Comparison of ENCODE assay signal across 12 mouse cellular contexts in the genomic region with DNA sequence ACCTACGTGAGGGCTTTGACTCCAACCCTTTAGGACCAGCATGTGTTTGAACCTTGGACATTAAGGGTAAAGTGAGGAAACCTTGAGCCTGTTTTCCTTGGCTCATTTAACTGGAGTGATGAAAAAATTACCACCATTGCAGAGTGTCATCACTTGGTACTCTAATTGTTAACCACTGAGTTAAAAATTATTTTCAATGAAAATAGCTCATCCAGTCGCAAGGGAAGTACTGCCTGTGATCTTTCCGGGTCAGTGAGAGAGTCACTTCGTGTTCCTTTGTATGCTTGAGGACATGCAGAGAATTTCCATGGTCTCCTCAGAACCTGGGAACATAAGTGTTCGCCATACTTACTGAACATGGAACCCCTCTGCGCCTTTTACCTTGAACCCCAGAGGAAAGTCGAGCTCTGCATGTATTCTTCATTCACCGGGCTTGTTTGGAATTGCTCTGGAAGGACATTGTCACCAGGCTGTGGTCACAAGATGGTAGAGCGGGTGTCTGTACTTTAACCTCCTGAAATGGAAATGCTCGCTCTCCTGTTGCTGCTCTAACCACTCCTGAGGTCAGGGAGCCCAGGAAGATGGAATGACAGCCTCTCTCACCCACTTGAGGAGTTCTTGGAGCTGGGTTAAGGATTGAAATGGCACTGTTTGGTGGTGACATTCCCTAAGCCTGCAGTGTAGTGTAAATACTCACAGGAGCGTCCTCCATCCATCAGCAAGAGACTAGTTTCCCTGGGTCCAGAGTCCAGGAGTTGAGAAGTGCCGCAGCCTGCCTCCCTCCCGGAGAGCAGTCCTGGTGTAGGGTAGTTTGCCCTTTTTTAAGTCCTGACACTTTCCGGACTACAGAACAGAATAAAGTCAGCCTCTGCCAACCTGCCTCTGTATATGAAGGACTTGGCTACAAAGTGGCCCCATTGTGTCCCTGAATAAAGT.
DNase-seq lines count a peak whose midpoint lies in the region; ATAC-seq and TF ChIP-seq lines count a peak whose summit lies in the region.
"Had no signal": no experiment of that assay in that cellular context is flagged by ENCODE, and none has a peak within 500 bp of the region (broad histone marks: within the 10 kb centered on the region; RNA-seq: fewer than 3 reads in every experiment).

No protein-coding gene starts in this region.

- peaks cover 71% of the 10 kb centered on the region for H3K4me1 ChIP-seq in heart, postnatal 0 days (ENCODE audit: control insufficient read depth, insufficient read depth)
- peaks cover 44% of the 10 kb centered on the region for H3K4me1 ChIP-seq in embryonic facial prominence, embryonic 15.5 days
- peaks cover 43% of the 10 kb centered on the region for H3K4me1 ChIP-seq in limb, embryonic 15.5 days

- whole genome bisulfite sequencing in heart, postnatal 0 days, result 66% methylated on average over 14 of the region's 14 CpGs
- 69% methylated on average over 14 of the region's 14 CpGs for WGBS in embryonic facial prominence, embryonic 15.5 days
- 76% methylated on average over 14 of the region's 14 CpGs for WGBS in limb, embryonic 15.5 days

- no peak for DNase-seq in heart, postnatal 0 days (ENCODE audit: low spot score)
- no peak for DNase-seq in heart, adult 8-10 months (ENCODE audit: low spot score)
- peak; percentile 93 for DNase-seq in kidney, adult 9 months
- no peak for DNase-seq in right cerebral cortex, postnatal 10 days (ENCODE audit: low spot score in 2 of 2)
- no peak for DNase-seq in frontal cortex, postnatal 36 days (ENCODE audit: low spot score in 2 of 2)
- DNase-seq: adrenal gland, postnatal 36 days; cerebellum, adult 9-11 months; right cerebral cortex, postnatal 25 days had no signal

- peak overlapping the region; percentile 31 for H3K4me2 ChIP-seq in heart, postnatal 0 days (ENCODE audit: low read depth, low read length)
- 0 out of 2 replicates have a peak overlapping the region, but pooled peaks have one; percentile 0 for H3K4me2 ChIP-seq in embryonic facial prominence, embryonic 15.5 days (replicated peaks)
- 0 out of 2 replicates have a peak overlapping the region, but pooled peaks have one; percentile 4 for H3K4me2 ChIP-seq in limb, embryonic 15.5 days
- H3K4me2 ChIP-seq: liver, embryonic 11.5 days; neural tube, embryonic 13.5 days had no signal

- H3K27me3 ChIP-seq in heart, postnatal 0 days (ENCODE audit: control insufficient read depth, insufficient read depth, low read length), result no peaks in the 10 kb centered on the region
- H3K27me3 ChIP-seq in embryonic facial prominence, embryonic 15.5 days, result no peaks in the 10 kb centered on the region
- no peaks in the 10 kb centered on the region for H3K27me3 ChIP-seq in limb, embryonic 15.5 days
- H3K27me3 ChIP-seq: neural tube, embryonic 13.5 days had no signal

- ATAC-seq in heart, postnatal 0 days (ENCODE audit: insufficient read depth, low read depth), result peak; percentile 31
- no peak for ATAC-seq in embryonic facial prominence, embryonic 15.5 days (ENCODE audit: insufficient number of reproducible peaks, low FRiP score, low TSS enrichment, low read depth)
- ATAC-seq in limb, embryonic 15.5 days (ENCODE audit: insufficient number of reproducible peaks, low FRiP score, low TSS enrichment, low read depth), result no peak

- H3K36me3 ChIP-seq in heart, postnatal 0 days (replicated peaks; ENCODE audit: control insufficient read depth, insufficient read depth, low read length), result no peaks in the 10 kb centered on the region
- no peaks in the 10 kb centered on the region for H3K36me3 ChIP-seq in embryonic facial prominence, embryonic 15.5 days
- no peaks in the 10 kb centered on the region for H3K36me3 ChIP-seq in limb, embryonic 15.5 days
- H3K36me3 ChIP-seq: neural tube, embryonic 13.5 days had no signal

- no peak for TF ChIP-seq CTCF in heart, postnatal 0 days (IDR thresholded peaks at IDR 0.05; ENCODE audit: low read depth)

- no peak overlapping the region for H3K4me3 ChIP-seq in heart, postnatal 0 days (ENCODE audit: low read depth, low read length)
- no peak overlapping the region for H3K4me3 ChIP-seq in embryonic facial prominence, embryonic 15.5 days (replicated peaks)
- no peak overlapping the region for H3K4me3 ChIP-seq in limb, embryonic 15.5 days
- H3K4me3 ChIP-seq: neural tube, embryonic 13.5 days had no signal

- no peak overlapping the region for H3K9ac ChIP-seq in heart, postnatal 0 days (replicated peaks; ENCODE audit: low read depth, low read length)
- no peak overlapping the region for H3K9ac ChIP-seq in embryonic facial prominence, embryonic 15.5 days
- no peak overlapping the region for H3K9ac ChIP-seq in limb, embryonic 15.5 days
- H3K9ac ChIP-seq: neural tube, embryonic 13.5 days had no signal

- peak overlapping the region; percentile 65 for H3K27ac ChIP-seq in heart, postnatal 0 days (ENCODE audit: low read depth)
- H3K27ac ChIP-seq in embryonic facial prominence, embryonic 15.5 days (replicated peaks), result no peak overlapping the region
- peak overlapping the region; percentile 22 for H3K27ac ChIP-seq in limb, embryonic 15.5 days
- H3K27ac ChIP-seq: neural tube, embryonic 13.5 days had no signal

- TF ChIP-seq EP300 in heart, postnatal 0 days (IDR thresholded peaks at IDR 0.05; ENCODE audit: low read depth), result no peak

- no peaks in the 10 kb centered on the region for H3K9me3 ChIP-seq in heart, postnatal 0 days (replicated peaks; ENCODE audit: control insufficient read depth, low read length)
- no peaks in the 10 kb centered on the region for H3K9me3 ChIP-seq in embryonic facial prominence, embryonic 15.5 days (replicated peaks)
- no peaks in the 10 kb centered on the region for H3K9me3 ChIP-seq in limb, embryonic 15.5 days
- H3K9me3 ChIP-seq: neural tube, embryonic 13.5 days had no signal
